Mouse (Mus musculus): Measurements from ENCODE around the gene Dchs1. TPM values are rescaled to one million over a fixed set of nuclear protein-coding genes. Genes with fewer than 3 reads are reported as not detected.

Gene Dchs1
- polyA plus RNA-seq (2012; ENCODE audit: insufficient read depth, insufficient read length, missing spikeins), result 0.49 and 1.0 TPM in 2 replicates

GRCm38 (mm10) chr7:105787285-105788140 is at the start of gene Dchs1:
TSS of gene Dchs1 (minus strand) at chr7:105787654.
- TF ChIP-seq CTCF (IDR thresholded peaks at IDR 0.05; ENCODE audit: low read depth, low read length) (no peak), POLR2A (IDR thresholded peaks at IDR 0.05; ENCODE audit: borderline replicate concordance, low read depth, low read length) (no peak)
- H3K27ac ChIP-seq (ENCODE audit: insufficient read depth, low read depth, low read length), result no peak within 1 kb of the TSS
- H3K4me1 ChIP-seq (ENCODE audit: control insufficient read depth, insufficient read depth, low read length), result no peaks in the 10 kb centered on the region
- peak within 1 kb of the TSS; percentile 44 for H3K4me3 ChIP-seq (ENCODE audit: insufficient read depth, low read length)

GRCm38 (mm10) chr7:105824281-105824680 is 36.8 kb upstream of the Dchs1 start:
- no peaks in the 10 kb centered on the region for H3K4me1 ChIP-seq (ENCODE audit: control insufficient read depth, insufficient read depth, low read length)
- H3K27ac ChIP-seq (ENCODE audit: insufficient read depth, low read depth, low read length), result no peak overlapping the region
- no peak overlapping the region for H3K4me3 ChIP-seq (ENCODE audit: insufficient read depth, low read length)
- TF ChIP-seq POLR2A (IDR thresholded peaks at IDR 0.05; ENCODE audit: borderline replicate concordance, low read depth, low read length) (no peak), CTCF (IDR thresholded peaks at IDR 0.05; ENCODE audit: low read depth, low read length) (no peak)

- TF ChIP-seq POLR2A (IDR thresholded peaks at IDR 0.05; ENCODE audit: borderline replicate concordance, low read depth, low read length) (no peak), CTCF (IDR thresholded peaks at IDR 0.05; ENCODE audit: low read depth, low read length) (no peak)
Observed at GRCm38 (mm10) chr7:105818483-105818882, 31.0 kb upstream of the Dchs1 start.

GRCm38 (mm10) chr7:105816736-105817135 is 29.3 kb upstream of the Dchs1 start:
- H3K4me1 ChIP-seq (ENCODE audit: control insufficient read depth, insufficient read depth, low read length), result no peaks in the 10 kb centered on the region
- TF ChIP-seq CTCF (IDR thresholded peaks at IDR 0.05; ENCODE audit: low read depth, low read length) (no peak), POLR2A (IDR thresholded peaks at IDR 0.05; ENCODE audit: borderline replicate concordance, low read depth, low read length) (no peak)
- no peak overlapping the region for H3K4me3 ChIP-seq (ENCODE audit: insufficient read depth, low read length)
- H3K27ac ChIP-seq (ENCODE audit: insufficient read depth, low read depth, low read length), result no peak overlapping the region

More at GRCm38 (mm10) chr7:105818483-105818882, 31.0 kb upstream of the Dchs1 start:
- H3K27ac ChIP-seq (ENCODE audit: insufficient read depth, low read depth, low read length), result no peak overlapping the region
- no peak overlapping the region for H3K4me3 ChIP-seq (ENCODE audit: insufficient read depth, low read length)
- H3K4me1 ChIP-seq (ENCODE audit: control insufficient read depth, insufficient read depth, low read length), result no peaks in the 10 kb centered on the region

GRCm38 (mm10) chr7:105813326-105813725 is 25.9 kb upstream of the Dchs1 start:
- no peak overlapping the region for H3K4me3 ChIP-seq (ENCODE audit: insufficient read depth, low read length)
- TF ChIP-seq CTCF (IDR thresholded peaks at IDR 0.05; ENCODE audit: low read depth, low read length) (no peak), POLR2A (IDR thresholded peaks at IDR 0.05; ENCODE audit: borderline replicate concordance, low read depth, low read length) (no peak)
- H3K27ac ChIP-seq (ENCODE audit: insufficient read depth, low read depth, low read length), result no peak overlapping the region
- H3K4me1 ChIP-seq (ENCODE audit: control insufficient read depth, insufficient read depth, low read length), result peaks cover 14% of the 10 kb centered on the region

- H3K27ac ChIP-seq (ENCODE audit: insufficient read depth, low read depth, low read length), result no peak overlapping the region
- peaks cover 17% of the 10 kb centered on the region for H3K4me1 ChIP-seq (ENCODE audit: control insufficient read depth, insufficient read depth, low read length)
- no peak overlapping the region for H3K4me3 ChIP-seq (ENCODE audit: insufficient read depth, low read length)
- TF ChIP-seq CTCF (IDR thresholded peaks at IDR 0.05; ENCODE audit: low read depth, low read length), result no peak
- no peak for TF ChIP-seq POLR2A (IDR thresholded peaks at IDR 0.05; ENCODE audit: borderline replicate concordance, low read depth, low read length)
Observed at GRCm38 (mm10) chr7:105812566-105812965, 25.1 kb upstream of the Dchs1 start.

GRCm38 (mm10) chr7:105811516-105811915 is 24.1 kb upstream of the Dchs1 start:
- Histone ChIP-seq H3K4me1 (ENCODE audit: control insufficient read depth, insufficient read depth, low read length) (peaks cover 17% of the 10 kb centered on the region), H3K4me3 (ENCODE audit: insufficient read depth, low read length) (no peak overlapping the region), H3K27ac (ENCODE audit: insufficient read depth, low read depth, low read length) (no peak overlapping the region)
- TF ChIP-seq CTCF (IDR thresholded peaks at IDR 0.05; ENCODE audit: low read depth, low read length) (no peak), POLR2A (IDR thresholded peaks at IDR 0.05; ENCODE audit: borderline replicate concordance, low read depth, low read length) (no peak)

- peak within 1 kb of the TSS; percentile 95 for H3K4me3 ChIP-seq (ENCODE audit: insufficient read depth, low read length)
- H3K27ac ChIP-seq (ENCODE audit: insufficient read depth, low read depth, low read length), result peak within 1 kb of the TSS; percentile 75
- H3K4me1 ChIP-seq (ENCODE audit: control insufficient read depth, insufficient read depth, low read length), result peaks cover 17% of the 10 kb centered on the region
- TF ChIP-seq CTCF (IDR thresholded peaks at IDR 0.05; ENCODE audit: low read depth, low read length) (peak; percentile 37; the same call in 1 of the 2 replicates), POLR2A (IDR thresholded peaks at IDR 0.05; ENCODE audit: borderline replicate concordance, low read depth, low read length) (no peak)
Observed at GRCm38 (mm10) chr7:105810877-105811489, 23.5 kb upstream of the Dchs1 start, which contains the start of gene Mrpl17. TSS of gene Mrpl17 (minus strand) at chr7:105811099.

GRCm38 (mm10) chr7:105810280-105810876 is 22.9 kb upstream of the Dchs1 start:
- Histone ChIP-seq H3K4me3 (ENCODE audit: insufficient read depth, low read length) (peak overlapping the region; percentile 95), H3K4me1 (ENCODE audit: control insufficient read depth, insufficient read depth, low read length) (peaks cover 17% of the 10 kb centered on the region), H3K27ac (ENCODE audit: insufficient read depth, low read depth, low read length) (peak overlapping the region; percentile 75)
- TF ChIP-seq CTCF (IDR thresholded peaks at IDR 0.05; ENCODE audit: low read depth, low read length) (no peak), POLR2A (IDR thresholded peaks at IDR 0.05; ENCODE audit: borderline replicate concordance, low read depth, low read length) (no peak)

All from bone marrow macrophage, adult 2 months (primary cell).